21 mouse cellular contexts compared by ENCODE assay signal in genomic region chr4:40649111-40649510, GRCm38 (mm10). TPM values are rescaled to one million over a fixed set of nuclear protein-coding genes. Genes with fewer than 3 reads are reported as not detected.
DNase-seq lines count a peak whose midpoint lies in the region; ATAC-seq and TF ChIP-seq lines count a peak whose summit lies in the region.
"Had no signal": no experiment of that assay in that cellular context is flagged by ENCODE, and none has a peak within 500 bp of the region (broad histone marks: within the 10 kb centered on the region; RNA-seq: fewer than 3 reads in every experiment).

No protein-coding gene starts in this region.

- no peaks in the 10 kb centered on the region for H3K79me2 ChIP-seq in MEL (ENCODE audit: control insufficient read depth, insufficient read depth, low read length, poor library complexity)

- peaks cover 5% of the 10 kb centered on the region; the same call in 1 of the 2 replicates for H3K9me3 ChIP-seq in megakaryocyte, embryonic 14.5 days
- no peaks in the 10 kb centered on the region for H3K9me3 ChIP-seq in MEL (replicated peaks; ENCODE audit: insufficient read depth, low read length)
- no peaks in the 10 kb centered on the region for H3K9me3 ChIP-seq in midbrain, embryonic 13.5 days
- no peaks in the 10 kb centered on the region for H3K9me3 ChIP-seq in heart, embryonic 11.5 days (replicated peaks; ENCODE audit: control insufficient read depth, low read length)
- H3K9me3 ChIP-seq: heart, embryonic 10.5 days; hindbrain, embryonic 15.5 days; limb, embryonic 13.5 days; liver, embryonic 15.5 days; neural tube, embryonic 13.5 days had no signal

- H3K27me3 ChIP-seq in megakaryocyte, embryonic 14.5 days (replicated peaks): no peaks in the 10 kb centered on the region
- H3K27me3 ChIP-seq in MEL (ENCODE audit: control insufficient read depth in 1 of 2, insufficient read depth in 2 of 2, low read length in 2 of 2): no peaks in the 10 kb centered on the region
- H3K27me3 ChIP-seq in midbrain, embryonic 13.5 days: no peaks in the 10 kb centered on the region
- H3K27me3 ChIP-seq in heart, embryonic 11.5 days (ENCODE audit: control insufficient read depth, insufficient read depth, low read length): no peaks in the 10 kb centered on the region
- H3K27me3 ChIP-seq: CH12.LX; hindbrain, embryonic 15.5 days; limb, embryonic 13.5 days; liver, embryonic 15.5 days; neural tube, embryonic 13.5 days; Patski had no signal

- TF ChIP-seq RAD21 in MEL (IDR thresholded peaks at IDR 0.05; ENCODE audit: low read depth, low read length): no peak

- TF ChIP-seq POLR2A in MEL (IDR thresholded peaks at IDR 0.05; ENCODE audit: control insufficient read depth in 1 of 2, insufficient read depth in 1 of 2, low read depth in 1 of 2, low read length in 2 of 2, poor library complexity in 1 of 2): no peak

- TF ChIP-seq EP300 in MEL (IDR thresholded peaks at IDR 0.05; ENCODE audit: low read depth in 1 of 2, low read length in 2 of 2): no peak

- peak; percentile 42 for DNase-seq in MEL (ENCODE audit: low read depth, low spot score)
- DNase-seq in adrenal gland, postnatal 14 days: peak; percentile 40
- DNase-seq in ovary, postnatal 10 days (ENCODE audit: low spot score): no peak
- DNase-seq: cerebellum, adult 9-11 months; embryo, embryonic 11 days; gastrocnemius, postnatal 25 days; lung, postnatal 10 days had no signal

- peaks cover 13% of the 10 kb centered on the region for H3K4me1 ChIP-seq in megakaryocyte, embryonic 14.5 days
- no peaks in the 10 kb centered on the region for H3K4me1 ChIP-seq in MEL (ENCODE audit: control insufficient read depth in 1 of 2, insufficient read depth in 2 of 2, low read length in 2 of 2)
- no peaks in the 10 kb centered on the region for H3K4me1 ChIP-seq in midbrain, embryonic 13.5 days (replicated peaks)
- H3K4me1 ChIP-seq in heart, embryonic 11.5 days (ENCODE audit: control insufficient read depth, insufficient read depth, low read length): no peaks in the 10 kb centered on the region
- H3K4me1 ChIP-seq: heart, embryonic 10.5 days; hindbrain, embryonic 15.5 days; limb, embryonic 13.5 days; liver, embryonic 15.5 days; neural tube, embryonic 13.5 days had no signal

- WGBS in midbrain, embryonic 13.5 days: 78% methylated on average over 5 of the region's 5 CpGs
- WGBS in heart, embryonic 11.5 days (ENCODE audit: insufficient replicate concordance): 68% methylated on average over 5 of the region's 5 CpGs

- ATAC-seq in megakaryocyte, adult 5-6 weeks (ENCODE audit: poor library complexity, severe bottlenecking): no peak
- ATAC-seq in midbrain, embryonic 13.5 days: no peak
- no peak for ATAC-seq in heart, embryonic 11.5 days (replicated peaks; ENCODE audit: insufficient number of reproducible peaks, low FRiP score, low TSS enrichment)
- ATAC-seq: intestine, embryonic 16.5 days; Patski had no signal

- H3K36me3 ChIP-seq in megakaryocyte, embryonic 14.5 days (replicated peaks; ENCODE audit: low read length): no peaks in the 10 kb centered on the region
- no peaks in the 10 kb centered on the region for H3K36me3 ChIP-seq in MEL (ENCODE audit: control insufficient read depth in 1 of 2, insufficient read depth in 2 of 2, low read length in 2 of 2)
- H3K36me3 ChIP-seq in midbrain, embryonic 13.5 days: no peaks in the 10 kb centered on the region
- no peaks in the 10 kb centered on the region for H3K36me3 ChIP-seq in heart, embryonic 11.5 days (ENCODE audit: control insufficient read depth, insufficient read depth, low read length)
- H3K36me3 ChIP-seq: heart, embryonic 10.5 days; hindbrain, embryonic 15.5 days; limb, embryonic 13.5 days; liver, embryonic 15.5 days; neural tube, embryonic 13.5 days had no signal

- H3K4me3 ChIP-seq in megakaryocyte, embryonic 14.5 days (replicated peaks): peak overlapping the region; percentile 10
- no peak overlapping the region for H3K4me3 ChIP-seq in MEL (ENCODE audit: control insufficient read depth in 1 of 2, insufficient read depth in 1 of 2, low read depth in 2 of 2, low read length in 2 of 2)
- no peak overlapping the region for H3K4me3 ChIP-seq in midbrain, embryonic 13.5 days (replicated peaks)
- no peak overlapping the region for H3K4me3 ChIP-seq in heart, embryonic 11.5 days (ENCODE audit: low read depth, low read length)
- H3K4me3 ChIP-seq: heart, embryonic 10.5 days; hindbrain, embryonic 15.5 days; limb, embryonic 13.5 days; liver, embryonic 15.5 days; neural tube, embryonic 13.5 days had no signal

- no peak overlapping the region for H3K4me2 ChIP-seq in midbrain, embryonic 13.5 days (replicated peaks)
- no peak overlapping the region for H3K4me2 ChIP-seq in heart, embryonic 11.5 days
- H3K4me2 ChIP-seq: hindbrain, embryonic 15.5 days; limb, embryonic 13.5 days; liver, embryonic 15.5 days; midbrain, embryonic 11.5 days; neural tube, embryonic 13.5 days had no signal

- no peak overlapping the region for H3K27ac ChIP-seq in MEL (ENCODE audit: control insufficient read depth, low read depth, low read length)
- H3K27ac ChIP-seq in midbrain, embryonic 13.5 days: no peak overlapping the region
- H3K27ac ChIP-seq in heart, embryonic 11.5 days (ENCODE audit: low read depth, low read length): no peak overlapping the region
- H3K27ac ChIP-seq: heart, embryonic 10.5 days; hindbrain, embryonic 15.5 days; kidney, postnatal 0 days; limb, embryonic 13.5 days; liver, embryonic 15.5 days; neural tube, embryonic 13.5 days had no signal

- H3K9ac ChIP-seq in MEL (ENCODE audit: control insufficient read depth, low read depth, low read length, poor library complexity, severe bottlenecking): no peak overlapping the region
- H3K9ac ChIP-seq in midbrain, embryonic 13.5 days (replicated peaks): no peak overlapping the region
- no peak overlapping the region for H3K9ac ChIP-seq in heart, embryonic 11.5 days (ENCODE audit: low read depth, low read length)
- H3K9ac ChIP-seq: hindbrain, embryonic 15.5 days; limb, embryonic 13.5 days; liver, embryonic 15.5 days; neural tube, embryonic 13.5 days had no signal

- TF ChIP-seq CTCF in MEL (IDR thresholded peaks at IDR 0.05 in 2 of 3, conservative IDR thresholded peaks at IDR 0.05 in 1 of 3; ENCODE audit: control insufficient read depth in 1 of 3, insufficient read depth in 1 of 3, low read depth in 2 of 3, low read length in 3 of 3, poor library complexity in 1 of 3, severe bottlenecking in 1 of 3): no peak

TF ChIP-seq in MEL, 35 proteins besides CTCF, POLR2A, EP300 and RAD21:
- no peak for TF ChIP-seq ZMIZ1 (IDR thresholded peaks at IDR 0.05; ENCODE audit: low read depth, low read length)
- no peak for TF ChIP-seq MXI1 (IDR thresholded peaks at IDR 0.05; ENCODE audit: low read depth, low read length)
- TF ChIP-seq NELFE (IDR thresholded peaks at IDR 0.05; ENCODE audit: low read depth, low read length): no peak
- no peak for TF ChIP-seq MAFK (IDR thresholded peaks at IDR 0.05; ENCODE audit: borderline replicate concordance, low read depth, low read length)
TF ChIP-seq in MEL: peak in this region for 0.

RNA-seq across cellular contexts. Expression of gene Aptx, which starts 53.9 kb away (rescaled TPM):
- 7.4 TPM in 1 of 2 replicates, not detected in the other for polyA plus RNA-seq in megakaryocyte, embryonic 14.5 days (2012; ENCODE audit: insufficient read depth, low replicate concordance)
- 10.3 and 10.4 TPM in 2 replicates for total RNA-seq in megakaryocyte, adult 5-6 weeks (2015)
- total RNA-seq in megakaryocyte, adult 5-6 weeks (2017): 10.3 and 13.7 TPM in 2 replicates
- 15.6 and 19.8 TPM in 2 replicates for total RNA-seq in MEL (2012; rRNA removed)
- 10 to 100 TPM in 1 of 2 experiments, not detected in 1; 18.8 TPM for polyA plus RNA-seq in MEL (2012; ENCODE audit: insufficient read depth in 1 of 2, insufficient read length in 2 of 2, low read depth in 1 of 2, low replicate concordance in 2 of 2, missing spikeins in 1 of 2)
- total RNA-seq in adrenal gland, postnatal 14 days (2021): 17.8 and 18.6 TPM in 2 replicates
- polyA plus RNA-seq in midbrain, embryonic 13.5 days (2015; fragmentation: Nextera tagmentation; extraction: Ambion mirVana): 56.9 and 59.5 TPM in 2 replicates
- polyA plus RNA-seq in heart, embryonic 11.5 days (2014; fragmentation: Nextera tagmentation; extraction: Ambion mirVana): 26.4 and 28.0 TPM in 2 replicates
